Mouse (Mus musculus): ENCODE measurements around the gene Bmt2. TPM values are rescaled to one million over a fixed set of nuclear protein-coding genes. Genes with fewer than 3 reads are reported as not detected.

Gene Bmt2
- total RNA-seq, 2 experiments from 2014 or later, result 25.6 to 26.4 TPM

- no peak overlapping the region for H3K27ac ChIP-seq
- no peak for TF ChIP-seq CTCF (IDR thresholded peaks at IDR 0.05)
- intact Hi-C loops (cut with DNase I), result loop anchor here (5.0 kb wide), 2 partner anchors 163 to 387 kb away; partner anchors contain the start of gene Gpr85
- DNase-seq (ENCODE audit: extremely low spot score in 1 of 2, low spot score in 2 of 2), result no peak
- H3K4me3 ChIP-seq, result peak overlapping the region; percentile 95
Measured at GRCm38 (mm10) chr6:13674600-13675305, 3.0 kb downstream of the Bmt2 start.

GRCm38 (mm10) chr6:13665646-13666045 lies 12.1 kb downstream of the Bmt2 start:
- DNase-seq (ENCODE audit: extremely low spot score in 1 of 2, low spot score in 2 of 2), result no peak
- no peak overlapping the region for H3K4me3 ChIP-seq
- H3K27ac ChIP-seq, result no peak overlapping the region
- no peak for TF ChIP-seq CTCF (IDR thresholded peaks at IDR 0.05)
- intact Hi-C loops (cut with DNase I), result no loop called here

- H3K27ac ChIP-seq, result no peak overlapping the region
- no peak overlapping the region for H3K4me3 ChIP-seq
- intact Hi-C loops (cut with DNase I), result no loop called here
- TF ChIP-seq CTCF (IDR thresholded peaks at IDR 0.05), result no peak
- DNase-seq (ENCODE audit: extremely low spot score in 1 of 2, low spot score in 2 of 2), result no peak
Measured at GRCm38 (mm10) chr6:13658016-13658415, 19.8 kb downstream of the Bmt2 start.

GRCm38 (mm10) chr6:13654081-13654480 lies 23.7 kb downstream of the Bmt2 start:
- no peak overlapping the region for H3K4me3 ChIP-seq
- intact Hi-C loops (cut with DNase I), result no loop called here
- no peak overlapping the region for H3K27ac ChIP-seq
- no peak for TF ChIP-seq CTCF (IDR thresholded peaks at IDR 0.05)
- DNase-seq (ENCODE audit: extremely low spot score in 1 of 2, low spot score in 2 of 2), result no peak

GRCm38 (mm10) chr6:13652284-13652683 lies 25.5 kb downstream of the Bmt2 start:
- Histone ChIP-seq H3K4me3 (no peak overlapping the region), H3K27ac (no peak overlapping the region)
- intact Hi-C loops (cut with DNase I), result no loop called here
- no peak for TF ChIP-seq CTCF (IDR thresholded peaks at IDR 0.05)
- DNase-seq (ENCODE audit: extremely low spot score in 1 of 2, low spot score in 2 of 2), result no peak

- no peak for TF ChIP-seq CTCF (IDR thresholded peaks at IDR 0.05)
- Histone ChIP-seq H3K4me3 (no peak overlapping the region), H3K27ac (no peak overlapping the region)
- intact Hi-C loops (cut with DNase I), result no loop called here
- DNase-seq (ENCODE audit: extremely low spot score in 1 of 2, low spot score in 2 of 2), result no peak
Measured at GRCm38 (mm10) chr6:13650854-13651253, 26.9 kb downstream of the Bmt2 start.

GRCm38 (mm10) chr6:13648305-13648704 lies 29.5 kb downstream of the Bmt2 start:
- Histone ChIP-seq H3K27ac (no peak overlapping the region), H3K4me3 (no peak overlapping the region)
- TF ChIP-seq CTCF (IDR thresholded peaks at IDR 0.05), result no peak
- intact Hi-C loops (cut with DNase I), result no loop called here
- DNase-seq (ENCODE audit: extremely low spot score in 1 of 2, low spot score in 2 of 2), result no peak

- no peak for DNase-seq (ENCODE audit: extremely low spot score in 1 of 2, low spot score in 2 of 2)
- TF ChIP-seq CTCF (IDR thresholded peaks at IDR 0.05), result no peak
- Histone ChIP-seq H3K27ac (no peak overlapping the region), H3K4me3 (no peak overlapping the region)
- intact Hi-C loops (cut with DNase I), result no loop called here
Measured at GRCm38 (mm10) chr6:13636582-13636989, 41.2 kb downstream of the Bmt2 start.

GRCm38 (mm10) chr6:13632571-13632970 lies 45.2 kb downstream of the Bmt2 start:
- Histone ChIP-seq H3K4me3 (no peak overlapping the region), H3K27ac (no peak overlapping the region)
- DNase-seq (ENCODE audit: extremely low spot score in 1 of 2, low spot score in 2 of 2), result no peak
- TF ChIP-seq CTCF (IDR thresholded peaks at IDR 0.05), result no peak
- intact Hi-C loops (cut with DNase I), result no loop called here

GRCm38 (mm10) chr6:13630607-13631006 lies 47.2 kb downstream of the Bmt2 start:
- DNase-seq (ENCODE audit: extremely low spot score in 1 of 2, low spot score in 2 of 2), result no peak
- no peak for TF ChIP-seq CTCF (IDR thresholded peaks at IDR 0.05)
- intact Hi-C loops (cut with DNase I), result no loop called here
- no peak overlapping the region for H3K4me3 ChIP-seq
- no peak overlapping the region for H3K27ac ChIP-seq

GRCm38 (mm10) chr6:13619618-13620017 lies 58.1 kb downstream of the Bmt2 start:
- intact Hi-C loops (cut with DNase I), result no loop called here
- Histone ChIP-seq H3K27ac (no peak overlapping the region), H3K4me3 (no peak overlapping the region)
- TF ChIP-seq CTCF (IDR thresholded peaks at IDR 0.05), result no peak
- no peak for DNase-seq (ENCODE audit: extremely low spot score in 1 of 2, low spot score in 2 of 2)

- DNase-seq (ENCODE audit: extremely low spot score in 1 of 2, low spot score in 2 of 2), result no peak
- H3K27ac ChIP-seq, result no peak overlapping the region
- intact Hi-C loops (cut with DNase I), result no loop called here
Measured at GRCm38 (mm10) chr6:13617110-13617509, 60.7 kb downstream of the Bmt2 start.

GRCm38 (mm10) chr6:13614568-13614967 lies 63.2 kb downstream of the Bmt2 start:
- Histone ChIP-seq H3K4me3 (no peak overlapping the region), H3K27ac (no peak overlapping the region)
- intact Hi-C loops (cut with DNase I), result no loop called here
- no peak for TF ChIP-seq CTCF (IDR thresholded peaks at IDR 0.05)
- DNase-seq (ENCODE audit: extremely low spot score in 1 of 2, low spot score in 2 of 2), result no peak

More at GRCm38 (mm10) chr6:13617110-13617509, 60.7 kb downstream of the Bmt2 start:
- no peak for TF ChIP-seq CTCF (IDR thresholded peaks at IDR 0.05)
- no peak overlapping the region for H3K4me3 ChIP-seq

Measured in left cerebral cortex, adult 2 months (tissue).